Mouse (Mus musculus) ES-Bruce4 (cell line): ENCODE measurements around the gene Cacnb2. TPM values are rescaled to one million over a fixed set of nuclear protein-coding genes. Genes with fewer than 3 reads are reported as not detected.

Source experiments
- H3K27ac ChIP-seq: 2 replicates; pipeline ENCODE4 v1.5.1; 2012; ENCODE audit warnings: low read length, inconsistent platforms; ENCODE audit not compliant: insufficient read depth
- H3K27me3 ChIP-seq: 2 replicates; pipeline ENCODE4 v1.6.1; 2012; ENCODE audit warnings: mild to moderate bottlenecking, low read length, inconsistent platforms; ENCODE audit not compliant: control insufficient read depth, poor library complexity, insufficient read depth, severe bottlenecking
- H3K36me3 ChIP-seq: 2 replicates; pipeline ENCODE4 v1.6.1; 2012; ENCODE audit warnings: inconsistent platforms, mild to moderate bottlenecking, low read length, moderate library complexity; ENCODE audit not compliant: control insufficient read depth, poor library complexity, insufficient read depth, severe bottlenecking
- H3K4me1 ChIP-seq: one replicate; pipeline ENCODE4 v1.8.1; 2011; ENCODE audit warnings: low read length; ENCODE audit not compliant: control insufficient read depth, insufficient read depth
- H3K4me3 ChIP-seq: 2 replicates; pipeline ENCODE4 v1.5.1; 2011; ENCODE audit warnings: low read depth, mild to moderate bottlenecking, low read length
- H3K9ac ChIP-seq: 2 replicates; pipeline ENCODE4 v1.6.1; 2012; ENCODE audit warnings: low read depth, mild to moderate bottlenecking, inconsistent platforms; ENCODE audit not compliant: poor library complexity, severe bottlenecking
- H3K9me3 ChIP-seq: replicated peaks from 2 replicates; pipeline ENCODE4 v1.6.1; 2012; ENCODE audit warnings: mild to moderate bottlenecking, low read length, inconsistent platforms; ENCODE audit not compliant: control insufficient read depth, poor library complexity, insufficient read depth, severe bottlenecking
- CTCF ChIP-seq: IDR thresholded peaks from one replicate; pipeline ENCODE4 v1.8.1; 2011; ENCODE audit warnings: low read depth, low read length
- EP300 ChIP-seq: IDR thresholded peaks from 2 replicates; pipeline ENCODE4 v1.6.1; 2011; ENCODE audit warnings: low read depth, low read length; ENCODE audit not compliant: insufficient read depth
- POLR2A ChIP-seq: IDR thresholded peaks from one replicate; pipeline ENCODE4 v1.8.1; 2011; ENCODE audit warnings: low read length; ENCODE audit not compliant: insufficient read depth
- polyA plus RNA-seq: library from polyadenylated mRNA; stranded (reverse); fragments of >200 nt; gene quantifications from 2 replicates; pipeline ENCODE4 v1.2.4, GENCODE M21; 2011; ENCODE audit warnings: low read depth; ENCODE audit not compliant: missing spikeins, insufficient read depth, insufficient read length

Gene Cacnb2
- polyA plus RNA-seq, 1 experiment: 2.2 TPM

- no peak overlapping the region for H3K27ac ChIP-seq
- no peak overlapping the region for H3K4me3 ChIP-seq
- TF ChIP-seq EP300 (no peak), CTCF (no peak), POLR2A (no peak)
- H3K9me3 ChIP-seq: no peaks in the 10 kb centered on the region
- no peaks in the 10 kb centered on the region for H3K4me1 ChIP-seq
- no peaks in the 10 kb centered on the region for H3K36me3 ChIP-seq
- H3K9ac ChIP-seq: no peak overlapping the region
- H3K27me3 ChIP-seq: no peaks in the 10 kb centered on the region
Observed at GRCm38 (mm10) chr2:14847188-14847587, 244.3 kb downstream of the Cacnb2 start.

- no peak overlapping the region for H3K27ac ChIP-seq
- no peak overlapping the region for H3K9ac ChIP-seq
- no peaks in the 10 kb centered on the region for H3K27me3 ChIP-seq
- no peaks in the 10 kb centered on the region for H3K4me1 ChIP-seq
- TF ChIP-seq EP300 (no peak), POLR2A (no peak), CTCF (no peak)
- no peak overlapping the region for H3K4me3 ChIP-seq
- no peaks in the 10 kb centered on the region for H3K36me3 ChIP-seq
- H3K9me3 ChIP-seq: no peaks in the 10 kb centered on the region
Observed at GRCm38 (mm10) chr2:14850831-14851230, 247.9 kb downstream of the Cacnb2 start.

- Histone ChIP-seq H3K27ac (no peak overlapping the region), H3K9ac (no peak overlapping the region), H3K4me3 (no peak overlapping the region), H3K9me3 (no peaks in the 10 kb centered on the region), H3K27me3 (no peaks in the 10 kb centered on the region), H3K4me1 (no peaks in the 10 kb centered on the region), H3K36me3 (no peaks in the 10 kb centered on the region)
- TF ChIP-seq EP300: no peak
- TF ChIP-seq CTCF: no peak
- TF ChIP-seq POLR2A: no peak
Observed at GRCm38 (mm10) chr2:14851383-14851782, 248.5 kb downstream of the Cacnb2 start.

GRCm38 (mm10) chr2:14854054-14854453, 251.2 kb downstream of the Cacnb2 start:
- Histone ChIP-seq H3K4me1 (peaks cover 3% of the 10 kb centered on the region), H3K27me3 (no peaks in the 10 kb centered on the region), H3K4me3 (no peak overlapping the region), H3K36me3 (no peaks in the 10 kb centered on the region), H3K27ac (no peak overlapping the region), H3K9ac (no peak overlapping the region), H3K9me3 (no peaks in the 10 kb centered on the region)
- TF ChIP-seq CTCF: no peak
- no peak for TF ChIP-seq EP300
- no peak for TF ChIP-seq POLR2A

GRCm38 (mm10) chr2:14858301-14858700, 255.4 kb downstream of the Cacnb2 start:
- no peak for TF ChIP-seq EP300
- TF ChIP-seq CTCF: no peak
- TF ChIP-seq POLR2A: no peak
- H3K36me3 ChIP-seq: no peaks in the 10 kb centered on the region
- no peak overlapping the region for H3K4me3 ChIP-seq
- H3K9ac ChIP-seq: no peak overlapping the region
- no peaks in the 10 kb centered on the region for H3K9me3 ChIP-seq
- no peaks in the 10 kb centered on the region for H3K27me3 ChIP-seq
- H3K27ac ChIP-seq: no peak overlapping the region
- peaks cover 3% of the 10 kb centered on the region for H3K4me1 ChIP-seq

- H3K4me3 ChIP-seq: no peak overlapping the region
- no peaks in the 10 kb centered on the region for H3K9me3 ChIP-seq
- H3K27me3 ChIP-seq: no peaks in the 10 kb centered on the region
- no peak overlapping the region for H3K9ac ChIP-seq
- no peak overlapping the region for H3K27ac ChIP-seq
- H3K36me3 ChIP-seq: no peaks in the 10 kb centered on the region
- TF ChIP-seq CTCF: no peak
- TF ChIP-seq POLR2A: no peak
- no peak for TF ChIP-seq EP300
- peaks cover 3% of the 10 kb centered on the region for H3K4me1 ChIP-seq
Observed at GRCm38 (mm10) chr2:14860350-14860749, 257.5 kb downstream of the Cacnb2 start.
